Mouse (Mus musculus): ENCODE data around the gene Dysf. TPM values are rescaled to one million over a fixed set of nuclear protein-coding genes. Genes with fewer than 3 reads are reported as not detected.

The Dysf gene
- total and polyA plus RNA-seq, 3 experiments = not detected

DNA sequence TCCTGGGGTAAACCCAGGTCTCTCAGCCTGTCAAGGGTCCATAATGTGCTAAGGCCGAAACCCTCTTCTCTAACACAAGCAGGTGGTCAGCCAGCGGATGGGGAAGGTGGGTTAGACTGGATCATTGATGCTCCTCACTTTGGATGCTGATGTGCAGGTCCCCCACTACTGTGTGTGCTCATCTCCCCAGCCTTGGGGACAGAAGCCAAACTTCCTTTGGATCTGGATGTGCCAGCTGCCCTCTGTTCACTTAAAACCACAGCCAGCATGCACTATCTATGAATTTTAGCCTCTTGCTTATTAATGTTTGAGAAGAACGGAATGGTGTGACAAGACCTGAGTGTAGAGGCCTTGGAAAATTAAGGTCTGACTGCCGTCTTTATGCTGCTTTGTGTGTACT is 150.7 kb downstream of the Dysf start:
- no peak for DNase-seq (ENCODE audit: low read depth, low spot score)
- Histone ChIP-seq H3K4me3 (ENCODE audit: control insufficient read depth in 1 of 2, insufficient read depth in 1 of 2, low read depth in 2 of 2, low read length in 2 of 2) (no peak overlapping the region), H3K9me3 (replicated peaks; ENCODE audit: insufficient read depth, low read length) (no peaks in the 10 kb centered on the region), H3K27ac (ENCODE audit: control insufficient read depth, low read depth, low read length) (no peak overlapping the region), H3K9ac (ENCODE audit: control insufficient read depth, low read depth, low read length, poor library complexity, severe bottlenecking) (no peak overlapping the region), H3K79me2 (ENCODE audit: control insufficient read depth, insufficient read depth, low read length, poor library complexity) (no peaks in the 10 kb centered on the region), H3K4me1 (ENCODE audit: control insufficient read depth in 1 of 2, insufficient read depth in 2 of 2, low read length in 2 of 2) (no peaks in the 10 kb centered on the region), H3K27me3 (ENCODE audit: control insufficient read depth in 1 of 2, insufficient read depth in 2 of 2, low read length in 2 of 2) (no peaks in the 10 kb centered on the region), H3K36me3 (ENCODE audit: control insufficient read depth in 1 of 2, insufficient read depth in 2 of 2, low read length in 2 of 2) (no peaks in the 10 kb centered on the region)
- TF ChIP-seq ZMIZ1 (IDR thresholded peaks at IDR 0.05; ENCODE audit: low read depth, low read length) (no peak), ELF1 (IDR thresholded peaks at IDR 0.05; ENCODE audit: low read depth, low read length) (no peak)

DNA sequence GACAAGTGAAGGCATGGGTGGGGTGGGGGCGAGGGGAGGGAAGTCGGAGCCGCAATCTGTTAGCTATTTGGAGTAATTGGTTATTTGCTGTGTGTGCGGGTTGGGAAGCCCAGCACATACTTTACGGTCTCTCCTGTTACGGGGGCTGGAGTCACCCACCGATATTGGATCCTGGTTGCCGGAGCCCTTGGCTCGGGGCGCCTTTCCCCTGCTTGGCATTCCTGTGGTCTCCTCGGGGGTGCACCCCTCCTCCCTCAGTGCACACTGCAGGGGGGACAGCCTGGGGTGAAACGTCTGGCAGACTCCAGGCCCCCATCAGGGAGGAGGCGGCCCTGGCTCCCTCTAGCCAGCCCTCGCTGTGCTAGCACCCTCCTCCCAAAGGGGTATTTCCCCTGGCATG is 159.2 kb downstream of the Dysf start:
- no peak for DNase-seq (ENCODE audit: low read depth, low spot score)
- no peaks in the 10 kb centered on the region for H3K27me3 ChIP-seq (ENCODE audit: control insufficient read depth in 1 of 2, insufficient read depth in 2 of 2, low read length in 2 of 2)
- no peak overlapping the region for H3K27ac ChIP-seq (ENCODE audit: control insufficient read depth, low read depth, low read length)
- no peak for TF ChIP-seq JUND (IDR thresholded peaks at IDR 0.05; ENCODE audit: low read depth, low read length)
- TF ChIP-seq E2F4 (IDR thresholded peaks at IDR 0.05; ENCODE audit: borderline replicate concordance, low read depth, low read length) = no peak
- no peak for TF ChIP-seq ZNF384 (IDR thresholded peaks at IDR 0.05; ENCODE audit: low read depth, low read length)
- no peak for TF ChIP-seq NRF1 (IDR thresholded peaks at IDR 0.05; ENCODE audit: insufficient read depth, low read depth, low read length, poor library complexity, severe bottlenecking)
- TF ChIP-seq KAT2A (conservative IDR thresholded peaks at IDR 0.05; ENCODE audit: low read depth, low read length) = no peak
- no peak for TF ChIP-seq POLR2A (IDR thresholded peaks at IDR 0.05; ENCODE audit: control insufficient read depth in 1 of 2, insufficient read depth in 1 of 2, low read depth in 1 of 2, low read length in 2 of 2, poor library complexity in 1 of 2)
- TF ChIP-seq SMC3 (IDR thresholded peaks at IDR 0.05; ENCODE audit: low read depth, low read length) = no peak
- TF ChIP-seq TCF12 (IDR thresholded peaks at IDR 0.05; ENCODE audit: low read depth, low read length) = no peak
- no peak for TF ChIP-seq USF2 (IDR thresholded peaks at IDR 0.05; ENCODE audit: borderline replicate concordance in 1 of 2, insufficient read depth in 1 of 2, low read depth in 1 of 2, low read length in 2 of 2)
- TF ChIP-seq EP300 (IDR thresholded peaks at IDR 0.05; ENCODE audit: low read depth in 1 of 2, low read length in 2 of 2) = no peak
- no peak for TF ChIP-seq MXI1 (IDR thresholded peaks at IDR 0.05; ENCODE audit: low read depth, low read length)
- TF ChIP-seq GABPA (IDR thresholded peaks at IDR 0.05; ENCODE audit: low read depth, low read length) = no peak
- TF ChIP-seq MYB (IDR thresholded peaks at IDR 0.05; ENCODE audit: low read depth, low read length) = no peak
- no peak for TF ChIP-seq MAX (IDR thresholded peaks at IDR 0.05; ENCODE audit: low read length)
- TF ChIP-seq POLR2AphosphoS2 (IDR thresholded peaks at IDR 0.05; ENCODE audit: low read length) = no peak
- no peak for TF ChIP-seq MEF2A (IDR thresholded peaks at IDR 0.05; ENCODE audit: extremely low read depth, insufficient replicate concordance, low read depth, low read length, poor library complexity, severe bottlenecking)
- no peak for TF ChIP-seq CHD2 (IDR thresholded peaks at IDR 0.05; ENCODE audit: low read length)
- TF ChIP-seq RAD21 (IDR thresholded peaks at IDR 0.05; ENCODE audit: low read depth, low read length) = no peak
- TF ChIP-seq MAFK (IDR thresholded peaks at IDR 0.05; ENCODE audit: borderline replicate concordance, low read depth, low read length) = no peak
- no peak for TF ChIP-seq POLR2AphosphoS5 (IDR thresholded peaks at IDR 0.05; ENCODE audit: borderline replicate concordance, low read depth, low read length)
- H3K9me3 ChIP-seq (replicated peaks; ENCODE audit: insufficient read depth, low read length) = no peaks in the 10 kb centered on the region
- no peaks in the 10 kb centered on the region for H3K79me2 ChIP-seq (ENCODE audit: control insufficient read depth, insufficient read depth, low read length, poor library complexity)
- no peak overlapping the region for H3K4me3 ChIP-seq (ENCODE audit: control insufficient read depth in 1 of 2, insufficient read depth in 1 of 2, low read depth in 2 of 2, low read length in 2 of 2)
- no peak overlapping the region for H3K9ac ChIP-seq (ENCODE audit: control insufficient read depth, low read depth, low read length, poor library complexity, severe bottlenecking)
- H3K4me1 ChIP-seq (ENCODE audit: control insufficient read depth in 1 of 2, insufficient read depth in 2 of 2, low read length in 2 of 2) = no peaks in the 10 kb centered on the region
- H3K36me3 ChIP-seq (ENCODE audit: control insufficient read depth in 1 of 2, insufficient read depth in 2 of 2, low read length in 2 of 2) = no peaks in the 10 kb centered on the region
